Mouse (Mus musculus): ENCODE measurements around the gene Mad2l1bp.

Mad2l1bp gene

DNA sequence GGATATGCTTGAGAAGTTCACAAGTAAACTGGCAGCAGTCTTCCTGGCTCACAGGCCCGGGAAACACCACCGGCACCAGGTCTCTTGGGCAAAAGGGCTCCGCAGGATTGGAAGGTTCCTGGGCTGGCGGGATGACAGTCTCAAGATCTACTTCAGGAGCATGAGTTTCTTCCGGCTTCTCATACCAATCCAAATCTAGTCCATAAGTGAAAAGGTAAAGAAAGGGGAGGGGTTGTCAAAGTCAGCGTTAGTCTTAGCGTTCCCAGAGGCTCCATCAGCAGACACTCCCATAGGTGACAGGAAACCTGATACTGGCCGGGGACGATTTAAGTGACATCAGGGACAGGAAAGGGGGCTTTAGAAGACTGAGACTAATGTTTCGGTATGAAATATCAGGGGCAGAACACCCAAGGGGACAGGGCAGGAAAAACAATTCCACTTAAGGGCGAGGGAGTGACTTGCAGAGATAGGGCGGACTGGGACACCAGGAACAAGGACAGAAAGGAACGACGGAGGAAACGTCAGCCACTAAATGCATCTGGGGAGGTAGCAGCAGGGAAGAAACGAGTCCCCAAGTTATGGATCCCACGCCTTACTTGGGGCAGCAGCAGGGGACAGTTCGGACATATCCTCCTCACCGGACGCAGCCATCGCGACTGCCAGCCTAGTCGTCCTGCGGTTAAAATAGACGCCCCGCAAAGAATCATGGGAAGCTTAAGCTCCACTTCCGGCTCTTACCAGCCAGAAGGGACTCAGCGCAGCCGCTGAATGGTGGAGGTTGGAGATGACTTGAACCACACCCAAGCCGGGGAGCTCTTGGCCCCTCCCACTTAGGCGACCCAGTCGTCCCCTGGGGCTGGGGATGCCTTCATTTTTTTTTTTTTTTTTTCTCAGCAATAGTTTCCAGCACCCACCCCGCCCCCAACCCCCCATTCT is at the start of gene Mad2l1bp:
Mad2l1bp (minus strand) TSS at position 707 of the 936 bp plus-strand sequence.
- DNase-seq (ENCODE audit: low spot score) = peak; percentile 79

DNA sequence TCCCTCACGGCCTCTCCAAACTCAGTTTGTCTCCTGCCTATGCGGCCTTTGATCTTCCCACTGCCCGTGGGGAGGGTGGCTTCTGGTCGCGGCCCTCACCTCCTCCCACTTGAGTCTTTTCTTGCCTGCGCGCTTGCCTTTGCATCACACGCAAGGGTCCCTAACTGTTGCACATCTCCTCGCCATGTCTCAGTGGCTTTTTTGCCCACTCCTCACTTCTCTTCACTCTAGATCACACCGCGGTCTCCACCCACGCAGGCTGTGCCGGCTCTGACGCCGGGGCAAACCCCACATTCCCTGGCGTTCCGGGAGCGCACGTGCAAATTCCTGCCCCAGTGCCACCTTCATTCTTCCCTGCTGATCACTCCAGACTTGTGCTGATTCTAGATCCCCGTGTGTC is 49.7 kb upstream of the Mad2l1bp start:
- DNase-seq (ENCODE audit: low spot score) = no peak

DNA sequence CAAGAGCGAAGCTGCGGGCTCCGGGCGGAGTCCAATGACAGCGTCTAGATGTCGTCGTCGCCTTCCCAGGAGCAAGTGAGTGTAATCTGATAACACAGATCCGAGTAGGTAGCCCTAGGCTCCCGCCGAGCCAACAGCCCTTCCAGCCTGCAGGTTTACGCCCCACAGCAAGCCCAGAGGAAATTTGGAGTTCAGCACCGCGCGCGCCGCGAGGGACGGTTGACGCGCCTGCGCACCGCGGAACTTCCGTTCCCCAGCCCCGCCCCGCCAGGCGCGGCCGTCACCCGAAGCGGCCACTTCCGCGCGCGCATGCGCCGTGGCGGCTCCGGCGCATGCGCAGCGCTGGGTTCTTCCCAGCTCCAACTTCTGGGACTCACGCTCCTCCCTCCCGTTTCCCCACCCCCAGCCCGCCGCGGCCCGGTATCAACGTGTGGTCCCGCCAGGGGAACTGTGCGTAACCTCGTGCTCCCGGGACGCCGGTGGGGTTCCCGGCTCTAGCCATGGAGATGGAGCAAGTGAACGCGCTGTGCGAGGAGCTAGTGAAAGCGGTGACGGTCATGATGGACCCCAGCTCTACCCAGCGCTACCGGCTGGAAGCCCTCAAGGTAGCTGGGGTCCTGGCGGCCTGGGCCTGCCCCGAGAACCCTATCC is 49.2 kb upstream of the Mad2l1bp start, which contains the start of the genes Polh and Xpo5:
Polh (minus strand) TSS at position 225 of the 651 bp plus-strand sequence.
Xpo5 (plus strand) TSS at position 362 of the 651 bp plus-strand sequence.
- peak; percentile 93 for DNase-seq (ENCODE audit: low spot score)

DNA sequence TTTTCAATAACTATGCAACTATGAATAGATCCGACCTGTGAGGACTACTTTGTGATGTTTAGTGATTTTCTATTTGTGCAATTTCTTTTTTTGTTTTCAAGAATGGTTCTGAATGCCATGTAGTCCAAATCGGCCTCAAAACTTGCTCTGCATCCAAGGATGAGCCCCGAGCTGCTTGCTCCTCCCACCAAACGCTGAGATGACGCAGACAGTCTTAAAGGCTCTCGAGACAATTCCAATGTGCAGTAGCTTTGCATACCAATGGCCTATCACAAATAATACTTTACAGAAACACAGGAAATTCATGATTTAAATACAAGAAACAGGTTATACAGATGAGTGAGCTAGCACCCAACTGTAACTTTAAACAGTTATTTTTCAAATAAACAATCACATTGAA is 47.8 kb upstream of the Mad2l1bp start:
- DNase-seq (ENCODE audit: low spot score) = no peak

DNA sequence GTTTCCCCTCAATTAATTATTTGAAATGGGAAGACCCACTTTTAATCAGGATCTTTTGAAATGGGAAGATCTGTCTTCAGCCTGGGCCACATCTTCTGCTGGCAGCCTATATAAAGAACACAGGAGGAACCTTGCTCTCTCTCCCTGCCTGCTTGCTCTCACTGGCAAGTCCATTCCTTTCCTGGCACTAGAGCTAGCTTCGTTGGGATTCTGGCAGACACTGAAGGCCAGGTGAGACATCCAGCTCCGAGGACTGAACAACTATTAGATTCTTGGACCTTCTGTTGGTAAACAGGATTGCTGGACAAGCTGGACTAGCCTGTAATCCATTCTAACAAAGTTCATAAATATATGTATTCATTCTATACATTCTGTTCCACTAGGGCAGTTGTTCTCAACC is 35.5 kb upstream of the Mad2l1bp start:
- DNase-seq (ENCODE audit: low spot score) = no peak

DNA sequence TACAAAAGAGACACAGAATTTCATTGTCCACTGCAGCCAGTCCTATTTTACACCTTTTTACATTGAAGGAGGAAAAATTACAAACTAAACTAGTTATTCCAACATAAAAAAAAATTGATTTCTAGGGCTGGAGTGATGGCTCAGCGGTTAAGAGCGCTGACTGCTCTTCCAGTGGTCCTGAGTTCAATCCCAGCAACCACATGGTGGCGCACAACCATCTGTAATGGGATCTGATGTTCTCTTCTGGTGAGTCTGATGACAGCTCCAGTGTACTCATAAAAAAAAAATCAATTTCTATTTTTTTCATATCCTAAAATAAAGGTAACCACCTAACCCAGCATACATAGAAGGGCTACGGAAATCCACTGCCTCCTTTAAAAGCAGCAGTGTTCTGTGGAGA is 28.9 kb upstream of the Mad2l1bp start:
- no peak for DNase-seq (ENCODE audit: low spot score)

DNA sequence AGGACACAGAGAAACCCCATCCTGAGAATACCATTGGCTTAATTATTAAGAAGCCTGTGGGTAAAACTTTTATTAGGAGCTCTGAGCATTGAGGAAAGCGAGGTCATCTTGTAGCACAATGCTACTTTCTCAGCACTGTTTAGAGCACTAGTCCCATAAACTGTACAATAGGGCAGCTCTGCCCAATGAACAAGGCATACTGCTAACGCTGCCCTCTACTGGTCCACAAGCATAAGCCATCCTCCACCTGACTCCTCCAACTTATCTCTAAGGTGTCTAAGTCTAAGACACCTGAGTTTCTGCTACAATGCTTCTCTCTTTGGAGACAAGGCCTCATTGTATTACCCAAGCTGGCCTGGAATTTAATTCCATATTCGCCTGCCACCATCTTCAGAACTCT is 17.2 kb upstream of the Mad2l1bp start:
- DNase-seq (ENCODE audit: low spot score) = no peak

DNA sequence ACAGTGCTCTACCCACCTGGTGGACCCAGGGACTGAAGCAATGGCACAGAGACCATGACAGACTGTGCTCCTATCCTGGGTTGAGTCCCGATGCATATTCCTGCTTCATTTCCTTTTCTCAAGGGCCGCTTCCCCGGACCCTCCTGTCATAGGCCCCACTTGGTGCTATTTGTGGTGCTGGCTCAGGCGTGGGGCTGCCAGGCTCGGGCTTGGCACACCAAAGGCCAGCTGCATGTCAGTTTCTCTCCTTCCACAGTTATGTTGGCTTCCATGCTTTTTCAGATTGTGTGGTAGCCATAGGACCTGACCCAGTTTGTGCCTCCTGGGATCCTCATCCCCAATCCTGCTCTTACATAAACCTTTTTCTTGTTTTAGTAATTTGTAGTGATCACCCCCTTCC is 15.4 kb upstream of the Mad2l1bp start:
- no peak for DNase-seq (ENCODE audit: low spot score)

DNA sequence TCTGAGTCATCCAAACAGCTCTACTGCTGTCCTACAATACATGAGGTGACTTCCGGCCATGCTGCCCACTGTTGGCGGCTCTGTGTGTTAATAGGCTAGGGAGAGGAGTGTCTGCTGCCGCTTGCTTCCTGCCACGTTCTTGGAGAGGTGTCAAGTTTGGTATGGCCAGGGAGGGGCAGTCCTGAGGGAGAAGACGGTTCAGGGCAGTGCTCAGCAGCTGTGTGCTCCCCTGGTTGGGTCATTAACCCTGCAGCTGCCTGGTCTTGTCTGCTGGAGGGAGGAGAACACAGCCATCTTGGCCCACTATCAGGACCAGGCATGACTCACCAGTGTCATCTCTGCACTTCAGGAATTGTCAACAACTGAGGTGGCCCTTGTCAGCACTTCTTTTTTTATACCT is 15.0 kb upstream of the Mad2l1bp start:
- DNase-seq (ENCODE audit: low spot score) = no peak

DNA sequence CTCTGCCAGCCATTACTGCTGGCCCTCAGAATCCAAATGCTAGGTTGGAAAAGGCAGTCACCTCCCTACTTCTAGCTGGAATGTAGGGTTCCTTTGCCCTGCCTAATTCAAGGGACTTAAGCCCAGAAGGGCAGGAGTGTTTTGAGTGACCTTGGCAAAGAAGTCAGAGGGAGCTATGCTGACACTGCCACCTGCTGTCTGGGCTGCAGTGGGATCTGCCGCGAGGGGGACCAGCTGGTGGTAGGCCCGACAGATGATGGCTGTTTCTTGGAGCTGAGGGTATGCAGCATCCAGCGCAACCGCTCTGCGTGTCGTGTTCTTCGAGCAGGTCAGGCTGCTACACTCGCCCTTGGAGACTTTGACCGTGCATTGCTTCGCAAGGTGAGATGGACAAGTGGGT is 13.7 kb upstream of the Mad2l1bp start:
- DNase-seq (ENCODE audit: low spot score) = no peak

DNA sequence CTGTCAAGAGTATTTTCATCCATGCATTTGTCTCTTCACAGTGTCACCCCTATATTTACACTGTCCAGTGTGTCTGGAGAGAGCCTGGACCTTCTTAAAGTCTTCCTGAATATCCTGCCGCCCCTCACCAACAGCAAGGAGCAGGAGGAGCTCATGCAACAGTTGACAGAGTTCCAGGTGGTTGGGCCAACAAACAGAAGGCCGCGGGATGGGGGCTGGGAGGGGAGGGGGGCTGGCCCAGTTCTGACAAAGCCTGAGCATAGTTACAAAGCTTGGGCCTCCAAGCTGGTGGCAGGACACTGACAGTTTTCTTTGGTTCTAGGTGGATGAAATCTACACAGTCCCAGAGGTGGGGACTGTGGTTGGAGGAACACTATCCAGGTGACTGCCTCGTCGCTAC is 12.9 kb upstream of the Mad2l1bp start:
- no peak for DNase-seq (ENCODE audit: low spot score)

DNA sequence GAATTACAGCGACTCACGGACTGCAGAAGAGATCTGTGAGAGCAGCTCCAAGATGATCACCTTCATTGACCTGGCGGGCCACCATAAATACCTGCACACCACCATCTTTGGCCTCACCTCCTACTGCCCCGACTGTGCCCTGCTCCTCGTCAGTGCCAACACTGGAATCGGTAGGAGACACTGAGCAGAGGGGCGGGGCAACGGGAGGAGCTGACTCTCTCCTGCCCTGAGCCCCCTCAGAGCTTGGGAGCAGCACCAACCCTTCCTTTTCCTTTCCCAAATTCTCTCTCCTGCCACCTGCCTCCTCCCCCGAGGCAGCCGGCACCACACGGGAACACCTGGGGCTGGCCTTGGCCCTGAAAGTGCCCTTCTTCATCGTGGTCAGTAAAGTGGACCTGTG is 12.1 kb upstream of the Mad2l1bp start:
- no peak for DNase-seq (ENCODE audit: low spot score)

DNA sequence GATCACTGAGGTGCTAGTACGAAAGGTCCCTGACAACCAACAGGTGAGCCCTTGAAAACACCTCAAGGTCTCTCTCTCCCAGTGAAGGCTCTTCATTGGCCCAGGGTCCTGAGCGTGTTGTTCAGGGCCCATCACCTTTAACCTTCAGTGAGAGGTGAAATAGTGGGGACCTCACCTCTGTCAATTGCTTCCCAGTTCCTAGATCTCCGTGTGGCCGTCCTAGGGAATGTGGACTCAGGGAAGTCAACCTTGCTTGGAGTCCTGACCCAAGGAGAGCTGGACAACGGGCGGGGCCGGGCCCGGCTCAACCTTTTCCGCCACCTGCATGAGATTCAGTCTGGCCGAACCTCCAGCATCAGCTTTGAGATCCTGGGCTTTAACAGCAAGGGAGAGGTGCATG is 11.4 kb upstream of the Mad2l1bp start:
- no peak for DNase-seq (ENCODE audit: low spot score)

DNA sequence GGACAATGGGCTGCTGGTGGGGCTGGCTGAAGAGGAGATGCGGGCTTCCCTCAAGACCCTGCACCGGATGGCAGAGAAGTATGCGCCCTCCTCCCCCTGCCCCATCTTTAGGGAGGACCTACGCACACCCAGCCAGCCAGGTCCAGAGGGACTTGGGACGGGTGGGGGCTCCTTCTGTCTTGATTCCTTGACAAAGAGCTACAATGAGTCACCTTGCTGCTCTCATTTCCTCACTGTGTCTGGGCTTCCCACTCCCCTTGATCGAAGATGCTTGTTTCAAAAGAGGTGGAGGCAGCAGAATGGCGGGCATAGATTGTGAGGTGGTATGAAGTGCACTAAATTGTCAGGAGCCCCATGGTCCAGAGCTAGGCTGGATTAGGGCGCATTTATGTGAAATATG is 10.9 kb upstream of the Mad2l1bp start:
- DNase-seq (ENCODE audit: low spot score) = no peak

DNA sequence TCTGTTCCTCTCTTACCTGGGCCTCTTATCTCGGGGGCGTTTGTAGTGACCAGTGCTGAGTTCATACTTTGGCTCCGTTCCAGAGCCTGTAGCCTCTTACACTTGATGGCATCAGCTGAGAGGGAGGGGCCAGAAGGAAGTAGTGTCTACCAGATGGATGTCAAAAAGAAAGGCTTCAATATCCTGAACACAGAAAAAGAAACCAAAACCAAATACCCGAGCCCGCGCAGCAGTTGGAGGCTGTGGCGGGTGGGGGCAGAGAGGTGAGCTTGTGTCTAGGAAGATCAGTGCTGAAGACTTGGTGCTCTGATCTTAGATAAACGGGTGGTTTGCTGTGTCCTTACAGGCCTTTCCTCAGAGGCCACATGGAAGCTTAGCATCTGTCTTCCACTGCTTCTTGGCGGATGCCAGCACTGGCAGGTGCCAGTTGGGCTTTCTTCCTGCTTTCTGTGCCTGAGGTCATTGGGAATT is 9.6 kb upstream of the Mad2l1bp start:
- DNase-seq (ENCODE audit: low spot score) = peak; percentile 52

DNA sequence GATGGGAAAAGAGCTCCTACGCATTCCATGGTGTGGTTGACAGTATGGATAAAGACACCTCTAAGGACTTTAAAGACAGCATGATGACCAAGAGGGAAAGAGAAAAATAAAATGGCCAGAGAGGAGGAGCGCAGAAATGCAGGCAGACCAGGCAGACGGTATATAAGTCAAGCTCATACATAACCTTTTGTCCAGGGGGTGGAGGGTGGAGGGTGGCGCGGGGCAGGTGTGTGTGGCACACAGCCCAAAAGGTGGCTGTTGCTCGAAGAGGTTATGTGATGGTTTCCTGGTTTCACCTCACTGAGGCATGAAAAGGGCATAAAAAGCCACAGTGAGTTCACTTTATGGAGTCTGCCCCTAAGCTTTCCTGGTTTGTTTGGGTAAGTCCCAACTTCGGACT is 9.2 kb upstream of the Mad2l1bp start:
- DNase-seq (ENCODE audit: low spot score) = no peak

DNA sequence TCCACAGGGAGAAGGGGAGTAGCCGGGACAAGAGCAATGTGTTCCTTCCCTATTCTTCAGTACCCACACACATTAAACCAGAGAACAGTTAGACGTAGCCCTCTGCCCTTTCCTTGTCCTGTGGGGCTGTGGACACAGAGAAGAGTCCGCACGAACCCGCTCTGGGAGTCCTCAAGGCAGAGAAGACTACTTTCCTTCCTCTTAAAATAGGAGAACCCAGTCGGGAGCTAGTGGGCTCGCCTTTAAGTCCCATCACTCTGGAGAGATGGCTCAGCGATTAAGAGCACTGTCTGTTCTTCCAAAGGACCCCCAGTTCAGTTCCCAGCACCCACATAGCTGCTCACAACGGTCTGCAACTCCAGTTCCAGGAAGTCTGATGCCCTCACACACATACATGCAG is 8.4 kb upstream of the Mad2l1bp start:
- DNase-seq (ENCODE audit: low spot score) = no peak

DNA sequence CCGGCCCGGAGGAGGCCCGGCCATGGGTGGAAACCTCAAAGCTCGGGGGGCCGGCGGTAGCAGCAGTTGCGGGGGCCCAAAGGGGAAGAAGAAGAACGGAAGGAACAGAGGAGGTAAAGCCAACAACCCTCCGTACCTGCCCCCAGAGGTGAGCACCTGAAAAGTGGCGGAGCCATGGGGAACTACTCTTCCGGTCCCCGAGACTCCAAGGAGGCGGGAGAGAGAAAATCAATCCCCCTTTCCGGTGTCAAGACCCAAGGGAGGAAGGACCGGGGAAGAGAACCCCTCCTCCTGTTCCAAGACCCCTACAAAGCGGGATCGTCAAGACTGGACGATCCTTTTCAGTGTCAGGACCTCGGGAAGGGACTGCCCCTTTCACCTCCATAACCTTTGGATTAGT is 7.8 kb upstream of the Mad2l1bp start:
- no peak for DNase-seq (ENCODE audit: low spot score)

DNA sequence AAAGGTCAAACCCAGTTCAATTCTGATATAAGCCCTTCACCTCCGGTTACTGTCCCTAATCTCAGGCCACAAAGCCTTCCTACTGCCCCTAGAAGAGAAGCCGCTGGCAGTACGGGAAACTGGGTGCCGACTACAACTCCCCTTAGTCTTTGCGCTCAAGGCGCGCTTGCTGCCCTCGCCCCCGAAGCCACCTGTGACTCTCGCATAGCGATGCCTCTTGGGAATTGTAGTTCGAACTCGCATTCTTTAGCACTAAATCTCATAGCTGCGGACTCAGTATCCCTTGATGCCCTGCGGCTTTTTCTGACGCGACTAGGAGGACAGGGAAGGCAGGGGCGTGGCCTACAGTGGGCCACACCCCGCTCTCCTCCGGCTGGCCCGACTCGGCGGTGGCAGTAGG is 7.3 kb upstream of the Mad2l1bp start, which contains the start of gene Gtpbp2:
Gtpbp2 (plus strand) TSS at position 347 of the 400 bp plus-strand sequence.
- DNase-seq (ENCODE audit: low spot score) = peak; percentile 88

DNA sequence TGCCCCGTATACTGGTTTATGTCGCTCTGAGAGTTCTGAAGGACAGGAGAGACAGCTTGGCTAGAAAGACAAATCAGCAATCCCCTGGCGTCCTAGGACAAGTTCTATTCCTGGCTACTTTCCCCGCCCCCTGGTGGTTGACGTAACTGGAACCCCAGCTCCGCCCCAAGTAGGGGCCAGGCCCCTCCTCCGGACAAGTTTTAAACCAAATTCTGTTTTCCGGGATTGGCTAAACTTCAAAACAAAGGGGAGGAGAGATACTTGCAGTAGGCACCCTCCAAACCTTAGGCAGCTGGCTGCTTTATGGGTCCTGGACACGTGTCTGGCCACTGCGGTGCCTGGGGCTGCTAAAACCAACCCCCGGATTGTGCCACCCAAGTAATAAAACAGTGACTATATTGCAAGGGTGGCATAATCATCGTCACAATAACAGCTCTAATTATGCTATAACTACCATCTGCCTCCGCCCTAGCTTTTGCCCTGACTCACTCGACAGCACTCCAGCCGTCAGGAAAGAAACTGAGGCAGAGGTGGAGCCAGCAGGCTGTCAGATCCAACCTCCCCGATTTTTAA is 6.8 kb upstream of the Mad2l1bp start:
- DNase-seq (ENCODE audit: low spot score) = peak; percentile 91

DNA sequence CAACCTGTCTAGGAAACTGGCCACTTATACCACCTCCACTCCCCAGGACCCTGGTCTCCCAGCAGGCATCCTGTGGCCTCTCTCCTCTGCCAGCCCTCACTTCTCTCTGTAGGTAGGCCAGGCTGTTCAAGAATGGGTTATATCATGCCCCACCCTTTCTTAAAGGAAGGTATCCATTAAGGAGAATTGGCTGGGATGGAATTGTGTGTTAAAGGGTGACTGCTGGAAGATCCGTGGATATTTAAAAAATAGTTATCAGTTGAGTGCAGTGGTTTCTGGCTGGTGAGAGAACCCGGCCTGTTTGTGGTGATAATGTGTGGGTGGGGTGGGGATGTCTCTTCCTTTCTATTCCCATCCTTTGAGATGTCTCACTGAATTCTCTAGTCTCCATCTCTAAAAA is 5.9 kb upstream of the Mad2l1bp start:
- DNase-seq (ENCODE audit: low spot score) = peak; percentile 59

DNA sequence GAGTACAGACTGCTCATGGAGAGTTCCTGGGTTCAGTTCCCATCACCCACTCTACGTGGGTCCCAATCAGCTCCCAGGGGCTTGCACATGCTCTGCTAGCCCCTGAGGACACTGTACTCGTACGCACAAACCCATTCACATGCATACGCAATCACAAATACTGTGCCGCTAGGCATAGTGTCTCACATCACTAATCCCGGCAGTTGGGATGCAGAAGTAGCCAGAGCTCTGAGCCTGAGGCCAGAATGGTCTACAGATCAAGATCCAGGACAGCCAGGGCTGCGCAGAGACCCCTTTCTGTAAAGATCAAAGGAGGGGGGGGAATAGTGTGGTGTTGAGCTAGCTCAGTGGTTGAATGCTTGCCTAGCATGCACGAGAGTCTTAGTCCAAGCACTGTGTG is 3.8 kb upstream of the Mad2l1bp start:
- no peak for DNase-seq (ENCODE audit: low spot score)

DNA sequence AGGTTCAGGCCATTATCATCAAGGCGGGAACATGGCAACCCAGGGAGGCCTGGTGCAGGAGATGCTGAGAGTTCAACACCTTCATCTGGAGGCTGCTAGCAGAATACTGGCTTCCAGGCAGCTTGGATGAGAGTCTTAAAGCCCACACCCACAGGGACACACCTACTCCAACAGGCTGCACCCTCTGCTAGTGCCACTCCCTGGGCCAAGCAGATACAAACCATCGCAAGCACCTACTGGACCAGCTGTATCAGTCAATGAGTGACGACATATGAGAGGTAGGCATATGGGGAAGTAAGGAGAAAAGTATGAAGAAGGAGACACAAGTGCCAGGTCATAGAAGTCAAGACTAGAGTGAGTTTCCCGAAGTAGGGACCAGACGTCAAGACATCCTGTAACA is 3.3 kb upstream of the Mad2l1bp start:
- peak; percentile 44 for DNase-seq (ENCODE audit: low spot score)
